In the genomic region with DNA sequence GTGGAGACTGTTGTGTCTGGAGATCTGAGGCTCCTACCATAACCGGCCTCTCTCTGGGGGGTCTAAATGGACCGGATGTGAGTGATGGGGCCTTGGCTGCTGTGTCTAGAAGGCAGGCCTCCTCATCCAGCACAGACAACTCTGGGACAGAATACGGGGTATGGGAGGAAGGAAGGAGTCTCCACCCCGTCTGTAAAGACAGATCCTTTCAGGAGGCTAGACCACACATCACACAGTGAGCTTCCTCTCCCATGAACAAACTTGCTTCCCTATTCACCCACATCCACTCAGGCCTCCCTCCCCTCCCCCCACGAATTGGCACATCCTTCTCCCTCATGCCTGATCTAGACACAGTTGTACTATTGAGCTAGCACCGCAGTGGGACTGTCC, we compare ENCODE assay signal across 10 mouse cellular contexts. TPM values are rescaled to one million over a fixed set of nuclear protein-coding genes. Genes with fewer than 3 reads are reported as not detected.
DNase-seq lines count a peak whose midpoint lies in the region; ATAC-seq lines count a peak whose summit lies in the region.
"Had no signal": no experiment of that assay in that cellular context is flagged by ENCODE, and none has a peak within 500 bp of the region (broad histone marks: within the 10 kb centered on the region; RNA-seq: fewer than 3 reads in every experiment).

No protein-coding gene starts in this region.

- no peak overlapping the region for H3K9ac ChIP-seq in hindbrain, embryonic 11.5 days (ENCODE audit: low read depth, low read length)
- no peak overlapping the region for H3K9ac ChIP-seq in lung, embryonic 15.5 days
- H3K9ac ChIP-seq: neural tube, embryonic 12.5 days had no signal

- H3K4me3 ChIP-seq in heart, embryonic 10.5 days = no peak overlapping the region
- H3K4me3 ChIP-seq in hindbrain, embryonic 11.5 days (ENCODE audit: low read depth, low read length) = no peak overlapping the region
- H3K4me3 ChIP-seq in lung, embryonic 15.5 days = no peak overlapping the region
- H3K4me3 ChIP-seq: neural tube, embryonic 12.5 days had no signal

- H3K36me3 ChIP-seq in heart, embryonic 10.5 days = no peaks in the 10 kb centered on the region
- no peaks in the 10 kb centered on the region for H3K36me3 ChIP-seq in hindbrain, embryonic 11.5 days (ENCODE audit: control insufficient read depth, insufficient read depth, low read length)
- no peaks in the 10 kb centered on the region for H3K36me3 ChIP-seq in lung, embryonic 15.5 days
- H3K36me3 ChIP-seq: neural tube, embryonic 12.5 days had no signal

- DNase-seq in heart, embryonic 10.5 days (ENCODE audit: low spot score) = no peak
- DNase-seq in heart, postnatal 25 days (ENCODE audit: low spot score) = no peak
- peak; percentile 83 for DNase-seq in adipocyte (ENCODE audit: low spot score)
- DNase-seq in hindbrain, embryonic 11.5 days (ENCODE audit: low spot score) = no peak
- DNase-seq in adrenal gland, postnatal 4 days (ENCODE audit: low spot score in 2 of 2) = no peak
- no peak for DNase-seq in natural killer cell, adult 2 months (ENCODE audit: low spot score in 2 of 2)

- H3K4me2 ChIP-seq in hindbrain, embryonic 11.5 days (replicated peaks; ENCODE audit: low read depth, low read length) = no peak overlapping the region
- H3K4me2 ChIP-seq in lung, embryonic 15.5 days = peak overlapping the region; percentile 22
- H3K4me2 ChIP-seq: neural tube, embryonic 12.5 days had no signal

- peak overlapping the region; percentile 80 for H3K27ac ChIP-seq in heart, embryonic 10.5 days
- H3K27ac ChIP-seq in hindbrain, embryonic 11.5 days (ENCODE audit: low read depth, low read length) = no peak overlapping the region
- peak overlapping the region; percentile 91 for H3K27ac ChIP-seq in lung, embryonic 15.5 days
- H3K27ac ChIP-seq: neural tube, embryonic 12.5 days had no signal

- H3K27me3 ChIP-seq in heart, embryonic 10.5 days (ENCODE audit: insufficient read depth, poor library complexity, severe bottlenecking) = peaks cover 2% of the 10 kb centered on the region; the same call in 1 of the 2 replicates
- H3K27me3 ChIP-seq in hindbrain, embryonic 11.5 days (ENCODE audit: control insufficient read depth, insufficient read depth, low read length) = no peaks in the 10 kb centered on the region
- no peaks in the 10 kb centered on the region for H3K27me3 ChIP-seq in lung, embryonic 15.5 days
- H3K27me3 ChIP-seq: neural tube, embryonic 12.5 days had no signal

- H3K4me1 ChIP-seq in heart, embryonic 10.5 days = peaks cover 70% of the 10 kb centered on the region
- no peaks in the 10 kb centered on the region for H3K4me1 ChIP-seq in hindbrain, embryonic 11.5 days (replicated peaks; ENCODE audit: control insufficient read depth, insufficient read depth, low read length)
- peaks cover 58% of the 10 kb centered on the region for H3K4me1 ChIP-seq in lung, embryonic 15.5 days

- 0 out of 2 replicates have a peak, but pooled peaks have one; percentile 17 for ATAC-seq in hindbrain, embryonic 11.5 days (ENCODE audit: low FRiP score)
- ATAC-seq in lung, embryonic 15.5 days (ENCODE audit: borderline replicate concordance, extremely low read depth, low FRiP score, low TSS enrichment) = peak; percentile 47; the same call in 1 of the 2 replicates
- no peak for ATAC-seq in erythroblast, adult 5-6 weeks (replicated peaks; ENCODE audit: low FRiP score, poor library complexity, severe bottlenecking)

- WGBS in heart, embryonic 10.5 days = 41% methylated on average over 6 of the region's 6 CpGs
- 54% methylated on average over 6 of the region's 6 CpGs for WGBS in hindbrain, embryonic 11.5 days
- WGBS in lung, embryonic 15.5 days = 24% methylated on average over 6 of the region's 6 CpGs

- H3K9me3 ChIP-seq in heart, embryonic 10.5 days = no peaks in the 10 kb centered on the region
- no peaks in the 10 kb centered on the region for H3K9me3 ChIP-seq in hindbrain, embryonic 11.5 days (ENCODE audit: control insufficient read depth, low read length)
- H3K9me3 ChIP-seq in lung, embryonic 15.5 days = no peaks in the 10 kb centered on the region
- H3K9me3 ChIP-seq: neural tube, embryonic 12.5 days had no signal

- intact Hi-C loops in heart, postnatal 25 days (cut with DNase I) = loop anchor here (5.0 kb wide), 1 partner anchor 38 kb away; no protein-coding TSS in a partner anchor

RNA-seq across cellular contexts. Expression of a gene that starts 9.2 kb away (rescaled TPM):
- polyA plus RNA-seq in heart, embryonic 10.5 days (2016; fragmentation: Nextera tagmentation; extraction: Ambion mirVana) = 4.6 and 7.2 TPM in 2 replicates
- 100 to 1,000 TPM; 116 to 131 TPM for total RNA-seq in heart, postnatal 25 days (2021)
- 4.7 and 6.2 TPM in 2 replicates for polyA plus RNA-seq in hindbrain, embryonic 11.5 days (2014; fragmentation: Nextera tagmentation; extraction: Ambion mirVana)
- polyA plus RNA-seq in lung, embryonic 15.5 days (2015; fragmentation: Nextera tagmentation; extraction: Ambion mirVana) = 26.0 and 29.2 TPM in 2 replicates
- not detected in 2 replicates for total RNA-seq in erythroblast, adult 5-6 weeks (2015; ENCODE audit: low replicate concordance)
- total RNA-seq in erythroblast, adult 5-6 weeks (2017; ENCODE audit: low replicate concordance) = not detected in 2 replicates
- total RNA-seq in adrenal gland, postnatal 4 days (2021) = 10 to 100 TPM; 39.0 to 45.2 TPM
- total RNA-seq: MEL had no signal

Comparison
In these comparisons a context has a peak if more than half of its experiments do, and no peak if none do; other contexts are left out.
1. RNA of a gene that starts 9.2 kb away (total RNA-seq): 116 to 131 TPM in heart, postnatal 25 days and 39.0 to 45.2 TPM in adrenal gland, postnatal 4 days; not detected in erythroblast, adult 5-6 weeks; every median in the first group is over 10 times any median in the second.